Mouse (Mus musculus) B cell, adult 2 months (primary cell): ENCODE measurements around the gene Ext2.

Experiments
- DNase-seq, 2 experiments: peaks; one replicate each; pipeline ENCODE4 v3.0.0; 2022

Gene Ext2

GRCm38 (mm10) chr2:93618447-93619199 is 203.7 kb downstream of the Ext2 start:
- no peak for DNase-seq

GRCm38 (mm10) chr2:93615845-93616689 is 206.3 kb downstream of the Ext2 start:
- no peak for DNase-seq

- DNase-seq = no peak
These were observed 209.3 kb downstream of the Ext2 start for GRCm38 (mm10) chr2:93613020-93613419.
